Mouse (Mus musculus) CD8-positive naive resting alpha-beta T cell, adult 2 months (primary cell): ENCODE measurements at regions not wholly inside any gene's neighbourhood (a gene's known extent, or its start where the extent isn't known, plus 50 kb on each side); places are given as distances from the start of the nearest gene placed in this dataset.

Experiments
- DNase-seq, 2 experiments: peaks; one replicate each; pipeline ENCODE4 v3.0.0; 2022; ENCODE audit warnings: low read depth in 2 of 2, low spot score in 2 of 2

DNA sequence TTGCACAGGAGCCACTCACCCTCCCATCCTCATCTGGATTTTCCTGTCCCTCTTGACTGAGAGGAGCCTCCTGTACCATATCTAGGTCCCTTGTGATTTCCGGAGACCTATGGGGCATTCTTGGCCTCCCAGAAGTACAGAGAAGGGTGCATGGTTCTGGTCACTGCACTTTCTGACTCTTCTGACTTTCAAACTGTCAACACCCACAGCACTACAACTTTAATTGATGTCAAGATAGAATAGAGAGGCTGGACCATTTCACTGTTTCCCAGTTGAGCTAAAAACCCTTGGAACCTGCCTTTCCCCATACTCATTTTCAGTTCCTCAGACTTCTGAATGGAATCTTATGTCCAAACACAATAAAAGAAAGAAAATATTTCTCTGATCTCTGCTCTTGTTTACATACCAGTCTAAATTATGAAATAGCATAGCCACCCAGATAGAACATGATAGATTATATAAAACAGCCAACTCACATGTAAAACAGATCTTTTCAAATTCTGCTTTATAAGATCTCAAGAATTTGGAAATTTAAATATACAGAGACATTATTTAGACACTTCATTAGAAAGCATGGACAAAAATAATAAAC lies 144.2 kb downstream of the Ptger3 start:
- DNase-seq, result no peak

DNA sequence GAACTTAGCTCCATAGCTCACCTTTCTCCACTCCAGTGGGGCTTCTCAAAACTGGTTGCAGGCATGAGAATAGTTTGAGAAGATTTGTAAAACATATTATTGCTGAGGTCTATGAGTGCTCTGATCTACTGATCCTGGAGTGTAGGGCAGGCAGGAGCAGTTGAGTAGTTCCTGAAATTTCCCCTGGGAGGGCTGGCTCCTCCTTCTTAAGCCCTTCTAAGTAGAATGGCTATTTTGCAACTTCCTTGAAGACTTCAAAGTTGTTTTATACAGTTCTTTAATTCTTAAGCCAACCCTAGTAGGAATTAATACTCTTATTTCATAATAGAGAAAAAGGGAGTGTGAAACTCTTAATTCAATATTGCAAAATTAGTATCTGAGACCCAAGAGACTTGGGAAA lies 133.3 kb downstream of the Ptger3 start:
- DNase-seq, result no peak

DNA sequence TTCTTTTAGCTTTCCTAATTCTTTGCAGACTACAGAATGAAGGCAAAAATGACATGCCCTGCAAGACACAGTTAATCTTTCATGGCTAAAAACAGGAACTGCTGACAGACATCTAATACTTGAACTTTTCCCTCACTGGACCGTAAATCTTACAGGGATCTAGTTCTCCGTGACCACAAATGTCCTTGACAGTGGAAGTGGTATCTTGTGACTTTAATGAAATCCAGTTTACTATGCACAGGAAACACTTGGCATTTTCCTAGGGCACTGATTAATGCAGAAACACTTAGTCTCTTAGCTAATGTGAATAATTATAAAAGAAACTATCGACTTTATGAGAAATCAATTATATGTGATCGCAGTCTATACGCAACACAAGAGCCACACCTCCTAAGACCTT lies 131.8 kb downstream of the Ptger3 start:
- no peak for DNase-seq

DNA sequence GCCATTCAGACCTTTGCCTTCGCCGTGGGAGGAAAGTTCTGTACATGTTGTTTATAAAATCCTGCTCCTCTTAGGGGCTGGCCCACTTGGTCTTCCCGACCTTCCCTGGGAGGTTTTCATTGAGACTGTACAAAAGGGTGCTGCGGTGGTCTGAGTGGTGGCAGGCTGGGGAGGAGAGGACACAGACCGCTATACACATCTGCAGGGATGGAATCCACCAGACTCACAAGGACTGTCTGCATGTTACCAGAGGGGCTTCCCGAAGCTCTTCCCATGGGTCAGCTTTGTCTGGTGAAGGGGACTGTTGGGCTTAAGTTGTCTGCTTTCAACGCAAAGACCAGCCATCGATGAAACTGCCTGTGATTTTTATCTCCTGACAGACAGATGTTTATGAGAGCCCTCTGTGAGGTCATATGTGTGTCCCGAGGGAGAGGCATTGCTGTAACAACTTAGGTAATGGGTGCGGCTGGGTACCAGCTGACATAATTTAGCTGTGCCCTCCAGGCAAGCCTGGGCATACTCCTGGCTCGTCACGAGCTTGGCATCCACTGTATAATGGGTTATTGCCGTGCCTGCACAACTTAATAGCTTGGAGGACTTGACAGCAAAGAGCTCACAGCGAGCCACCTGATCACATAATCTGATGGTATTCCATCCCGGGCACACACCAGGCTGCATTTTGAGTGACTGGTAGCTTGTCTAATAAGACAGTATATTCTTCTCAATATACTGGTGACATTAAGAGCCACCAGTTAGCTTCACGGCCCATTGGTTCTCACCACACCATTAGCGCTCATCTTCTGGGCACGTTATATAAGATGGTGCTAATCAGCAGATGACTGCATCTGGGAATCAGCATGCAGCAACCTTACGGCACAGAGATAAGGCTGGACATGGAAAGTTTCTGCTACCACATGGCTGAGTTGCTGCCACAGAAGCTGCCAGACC lies 128.7 kb downstream of the Ptger3 start:
- DNase-seq, result no peak
